Mouse (Mus musculus): ENCODE measurements at regions not wholly inside any gene's neighbourhood (a gene's known extent, or its start where the extent isn't known, plus 50 kb on each side); places are given as distances from the start of the nearest gene placed in this dataset. TPM values are rescaled to one million over a fixed set of nuclear protein-coding genes. Genes with fewer than 3 reads are reported as not detected.

DNA sequence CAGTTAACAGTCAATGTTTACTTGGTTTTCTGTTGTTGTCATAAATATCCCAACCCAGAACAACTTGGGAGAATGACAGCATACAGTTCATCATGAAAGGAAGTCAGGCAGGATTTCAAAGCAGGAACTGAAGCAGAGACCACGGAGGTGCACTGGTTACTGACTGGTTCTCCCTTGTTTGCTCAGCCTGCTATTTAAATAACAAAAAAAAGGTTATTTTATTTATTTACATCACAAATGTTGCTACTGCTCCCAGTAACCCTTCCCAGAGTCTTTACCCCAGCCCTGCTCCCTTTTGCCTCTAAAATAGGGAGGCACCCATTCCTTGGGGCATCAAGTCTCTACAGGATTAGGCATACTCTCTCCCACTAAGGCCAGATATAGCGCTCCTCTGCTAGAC is 461.8 kb upstream of the Slc8a1 start:
- 0 out of 2 replicates have a peak, but pooled peaks cover 3% of the 10 kb centered on the region for H3K4me1 ChIP-seq (replicated peaks)
- no peaks in the 10 kb centered on the region for H3K36me3 ChIP-seq
- no peak for ATAC-seq
- no peaks in the 10 kb centered on the region for H3K9me3 ChIP-seq
- no peak overlapping the region for H3K9ac ChIP-seq (replicated peaks)
- 63% methylated on average over 2 of the region's 2 CpGs for WGBS
- no peak overlapping the region for H3K4me2 ChIP-seq (replicated peaks)
- no peak overlapping the region for H3K4me3 ChIP-seq (replicated peaks)
- H3K27ac ChIP-seq = no peak overlapping the region
- H3K27me3 ChIP-seq = peaks cover 39% of the 10 kb centered on the region

DNA sequence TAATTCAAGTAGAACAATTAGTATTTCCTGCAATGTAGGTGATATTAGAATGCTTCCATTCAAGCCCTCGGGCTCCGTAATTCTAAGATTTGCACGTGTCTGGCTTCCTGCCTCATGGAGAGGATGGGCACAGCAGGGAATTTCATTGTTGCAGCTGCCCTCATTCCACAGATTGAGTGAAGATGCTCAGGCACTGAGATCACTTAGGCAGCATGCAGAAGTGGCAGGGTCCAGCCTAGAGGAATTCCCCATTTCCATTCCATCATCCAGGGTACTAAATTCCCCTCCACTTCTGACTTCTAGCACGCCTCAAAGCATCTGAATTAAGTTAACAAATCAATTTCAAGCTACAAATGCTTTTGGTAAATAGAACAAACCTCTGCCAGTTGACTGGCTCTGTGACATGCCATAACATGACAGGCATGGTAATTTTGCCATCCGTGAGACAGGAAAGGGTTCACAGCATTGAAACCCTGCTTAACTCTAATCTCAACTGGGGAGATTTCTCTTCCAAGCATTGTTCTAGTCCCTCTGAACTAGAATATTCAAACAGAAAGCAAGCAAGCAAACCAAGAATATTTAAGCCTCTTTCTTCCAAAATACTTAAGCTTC is 461.0 kb upstream of the Slc8a1 start:
- 0 out of 2 replicates have a peak, but pooled peaks cover 3% of the 10 kb centered on the region for H3K4me1 ChIP-seq (replicated peaks)
- H3K4me3 ChIP-seq (replicated peaks) = no peak overlapping the region
- H3K9me3 ChIP-seq = no peaks in the 10 kb centered on the region
- no peaks in the 10 kb centered on the region for H3K36me3 ChIP-seq
- peaks cover 37% of the 10 kb centered on the region for H3K27me3 ChIP-seq
- peak; percentile 88 for ATAC-seq
- 12% methylated on average over 5 of the region's 5 CpGs for WGBS
- H3K4me2 ChIP-seq (replicated peaks) = no peak overlapping the region
- H3K27ac ChIP-seq = no peak overlapping the region
- no peak overlapping the region for H3K9ac ChIP-seq (replicated peaks)

DNA sequence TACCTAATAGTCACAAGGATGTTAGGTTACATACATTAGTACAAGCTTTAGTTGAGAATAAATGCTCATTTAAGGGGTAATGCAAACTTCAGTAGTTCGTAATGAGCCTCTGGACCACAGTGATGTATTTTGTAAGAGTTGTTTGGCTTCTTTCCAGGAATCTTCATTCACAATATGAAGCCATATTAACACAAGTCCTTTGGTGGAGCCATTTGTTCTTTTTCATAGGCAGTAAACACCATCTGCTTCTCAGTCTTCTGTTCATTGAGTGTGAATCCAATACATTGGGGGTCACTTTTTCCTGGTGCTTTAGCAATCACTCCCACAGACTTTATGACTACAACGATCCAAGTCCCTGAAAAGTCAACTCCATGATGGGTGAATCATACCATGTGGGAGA is 446.1 kb upstream of the Slc8a1 start:
- no peaks in the 10 kb centered on the region for H3K27me3 ChIP-seq
- H3K9ac ChIP-seq (replicated peaks) = no peak overlapping the region
- no peak overlapping the region for H3K27ac ChIP-seq
- no peaks in the 10 kb centered on the region for H3K4me1 ChIP-seq (replicated peaks)
- no peak overlapping the region for H3K4me3 ChIP-seq (replicated peaks)
- H3K4me2 ChIP-seq (replicated peaks) = no peak overlapping the region
- 87% methylated on average over 2 of the region's 2 CpGs for WGBS
- 0 out of 2 replicates have a peak, but pooled peaks cover 3% of the 10 kb centered on the region for H3K9me3 ChIP-seq
- no peak for ATAC-seq
- no peaks in the 10 kb centered on the region for H3K36me3 ChIP-seq

DNA sequence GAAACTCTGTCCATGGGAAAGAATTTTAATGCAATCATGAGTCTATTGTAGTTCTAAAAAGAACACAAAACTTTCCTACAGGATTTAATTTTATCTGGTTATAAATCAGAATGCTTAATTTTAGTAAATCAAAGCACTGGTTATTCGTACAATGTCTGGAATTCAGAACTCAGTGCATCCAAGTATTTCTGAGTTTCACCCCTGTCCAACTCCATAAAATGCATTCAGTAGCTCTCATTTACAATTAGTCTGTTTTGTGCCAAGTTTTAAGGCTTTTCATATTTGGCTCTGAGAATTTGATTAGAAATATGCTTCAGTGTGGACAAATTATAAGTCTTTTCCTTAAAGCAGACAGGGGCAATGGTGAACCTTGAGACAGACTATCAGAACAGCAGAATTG is 433.0 kb upstream of the Slc8a1 start:
- no peak overlapping the region for H3K4me3 ChIP-seq (replicated peaks)
- no peak overlapping the region for H3K4me2 ChIP-seq (replicated peaks)
- H3K9me3 ChIP-seq = no peaks in the 10 kb centered on the region
- H3K4me1 ChIP-seq (replicated peaks) = no peaks in the 10 kb centered on the region
- H3K27me3 ChIP-seq = no peaks in the 10 kb centered on the region
- no peak overlapping the region for H3K27ac ChIP-seq
- H3K36me3 ChIP-seq = no peaks in the 10 kb centered on the region
- no peak for ATAC-seq
- H3K9ac ChIP-seq (replicated peaks) = no peak overlapping the region
- 84% methylated on average over 1 of the region's 1 CpGs for WGBS

DNA sequence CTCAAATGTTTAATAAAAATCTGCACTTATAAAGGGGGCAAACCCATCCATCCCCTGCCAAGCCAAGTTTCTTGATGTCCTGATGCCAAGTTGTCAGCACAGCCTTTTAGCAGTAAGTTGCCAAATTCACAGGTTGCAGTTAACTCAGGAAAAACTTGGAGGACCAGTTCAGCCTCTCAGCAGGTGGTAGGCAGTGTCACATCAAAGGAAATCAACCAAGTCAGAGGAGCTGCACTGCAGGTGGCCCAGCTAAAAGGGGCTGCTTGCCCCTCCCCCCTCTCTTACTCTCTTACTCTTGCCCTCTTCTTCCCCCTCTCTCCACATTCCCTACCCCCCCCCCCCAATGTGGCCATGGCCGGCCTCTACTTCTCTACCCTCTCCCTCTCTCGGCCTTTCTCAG is 415.3 kb upstream of the Slc8a1 start:
- ATAC-seq = no peak
- WGBS = 63% methylated on average over 2 of the region's 2 CpGs
- Histone ChIP-seq H3K4me2 (replicated peaks) (no peak overlapping the region), H3K36me3 (no peaks in the 10 kb centered on the region), H3K4me3 (replicated peaks) (no peak overlapping the region), H3K9me3 (no peaks in the 10 kb centered on the region), H3K9ac (replicated peaks) (no peak overlapping the region), H3K4me1 (replicated peaks) (no peaks in the 10 kb centered on the region), H3K27me3 (no peaks in the 10 kb centered on the region), H3K27ac (no peak overlapping the region)

DNA sequence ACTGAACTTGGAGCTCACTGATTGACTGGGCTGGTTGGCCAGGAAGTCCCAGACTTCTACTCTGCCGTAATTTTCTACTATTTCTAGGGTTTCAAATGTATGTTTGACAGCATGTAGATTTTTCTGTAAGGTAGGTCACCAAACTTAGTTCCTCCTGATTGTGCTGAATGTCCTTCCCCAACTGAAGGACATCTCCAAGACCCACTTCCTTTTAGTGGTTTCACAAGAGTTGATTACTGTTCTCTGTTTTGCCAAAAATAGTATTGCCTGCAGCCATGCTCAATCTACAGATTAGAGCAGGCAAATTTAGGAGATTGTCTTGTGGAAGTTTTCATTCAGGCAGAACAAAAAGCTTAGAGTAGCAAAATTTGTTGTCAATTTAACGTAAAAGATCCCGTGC is 396.7 kb upstream of the Slc8a1 start:
- 89% methylated on average over 3 of the region's 3 CpGs for WGBS
- no peak overlapping the region for H3K27ac ChIP-seq
- no peaks in the 10 kb centered on the region for H3K9me3 ChIP-seq
- H3K4me2 ChIP-seq (replicated peaks) = no peak overlapping the region
- H3K9ac ChIP-seq (replicated peaks) = no peak overlapping the region
- no peak overlapping the region for H3K4me3 ChIP-seq (replicated peaks)
- ATAC-seq = no peak
- H3K27me3 ChIP-seq = no peaks in the 10 kb centered on the region
- no peaks in the 10 kb centered on the region for H3K36me3 ChIP-seq
- H3K4me1 ChIP-seq (replicated peaks) = no peaks in the 10 kb centered on the region

DNA sequence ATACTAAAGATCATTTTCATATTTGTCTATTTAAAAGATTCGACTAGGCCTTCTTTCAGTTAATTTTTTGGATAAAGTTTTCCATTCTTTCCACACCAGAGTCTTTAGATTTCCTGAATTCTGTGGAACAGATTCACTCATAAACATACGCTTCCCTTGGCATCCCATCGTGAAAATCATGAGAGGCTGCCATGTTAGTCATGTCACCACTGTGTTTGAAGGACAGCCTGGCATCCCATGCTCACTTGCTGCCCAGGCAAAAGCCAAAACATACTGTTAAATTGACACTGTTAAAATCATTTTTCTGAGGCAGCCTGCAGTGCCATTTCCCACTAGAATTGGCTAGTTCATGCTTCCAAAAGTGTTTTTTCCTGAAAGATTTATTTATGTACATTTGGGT is 394.8 kb upstream of the Slc8a1 start:
- Histone ChIP-seq H3K27ac (no peak overlapping the region), H3K9ac (replicated peaks) (no peak overlapping the region), H3K36me3 (no peaks in the 10 kb centered on the region), H3K4me2 (replicated peaks) (no peak overlapping the region), H3K9me3 (no peaks in the 10 kb centered on the region), H3K4me3 (replicated peaks) (no peak overlapping the region), H3K4me1 (replicated peaks) (no peaks in the 10 kb centered on the region), H3K27me3 (no peaks in the 10 kb centered on the region)
- ATAC-seq = no peak
- 85% methylated on average over 3 of the region's 3 CpGs for WGBS

DNA sequence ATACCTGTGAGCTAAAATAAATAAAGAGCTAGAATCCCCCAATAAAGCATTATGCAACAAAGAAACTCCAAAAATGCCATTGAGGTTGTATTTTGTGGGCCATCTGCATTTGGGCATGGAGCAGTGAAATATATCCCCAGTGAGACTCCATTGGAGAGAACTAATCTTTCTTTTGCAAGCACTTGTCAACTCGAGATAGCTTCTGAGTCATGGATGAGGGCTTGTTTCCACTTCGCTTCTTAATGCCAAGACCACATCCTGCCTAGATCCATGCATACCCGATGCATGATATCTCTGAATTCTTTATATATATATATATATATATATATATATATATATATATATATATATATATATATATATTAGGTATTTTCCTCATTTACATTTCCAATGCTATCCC is 349.0 kb upstream of the Slc8a1 start:
- Histone ChIP-seq H3K4me2 (replicated peaks) (no peak overlapping the region), H3K4me3 (replicated peaks) (no peak overlapping the region), H3K36me3 (no peaks in the 10 kb centered on the region), H3K27ac (no peak overlapping the region), H3K27me3 (no peaks in the 10 kb centered on the region), H3K9ac (replicated peaks) (no peak overlapping the region), H3K4me1 (replicated peaks) (no peaks in the 10 kb centered on the region), H3K9me3 (no peaks in the 10 kb centered on the region)
- no peak for ATAC-seq
- WGBS = 84% methylated on average over 3 of the region's 3 CpGs

DNA sequence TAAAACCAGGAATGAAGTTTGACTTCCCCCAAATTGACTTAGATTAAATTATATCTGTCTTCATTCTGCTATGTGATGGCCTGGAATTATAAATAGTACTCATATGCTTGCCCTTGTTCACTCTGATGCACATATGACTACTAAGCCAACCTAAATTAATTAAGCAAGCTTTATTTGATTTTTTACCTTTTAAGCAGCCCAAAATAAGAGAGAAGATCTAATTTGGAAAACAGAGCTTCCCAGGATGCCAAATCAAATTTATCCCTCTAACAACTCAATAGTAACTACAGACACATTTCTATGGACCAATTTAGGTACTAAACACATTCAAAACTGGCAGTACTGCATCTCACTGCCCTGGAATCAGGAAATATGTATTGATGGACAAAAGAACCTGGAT is 342.1 kb upstream of the Slc8a1 start:
- ATAC-seq = no peak
- H3K27ac ChIP-seq = no peak overlapping the region
- no peak overlapping the region for H3K4me3 ChIP-seq (replicated peaks)
- no peaks in the 10 kb centered on the region for H3K9me3 ChIP-seq
- H3K4me2 ChIP-seq (replicated peaks) = no peak overlapping the region
- no peak overlapping the region for H3K9ac ChIP-seq (replicated peaks)
- no peaks in the 10 kb centered on the region for H3K4me1 ChIP-seq (replicated peaks)
- no peaks in the 10 kb centered on the region for H3K27me3 ChIP-seq
- no peaks in the 10 kb centered on the region for H3K36me3 ChIP-seq

Small RNAs in the stretch of these regions (microRNA-seq; reads per million reads assigned to microRNA genes)
- gene Gm23400 (not detected), gene Gm27359 (not detected)
